Mouse (Mus musculus) erythroblast, embryonic 14.5 days (primary cell): ENCODE results near the gene Sp7. TPM values are rescaled to one million over a fixed set of nuclear protein-coding genes. Genes with fewer than 3 reads are reported as not detected.

Experiments
- H3K27me3 ChIP-seq: 2 replicates; pipeline ENCODE4 v1.6.1; 2012; ENCODE audit warnings: inconsistent platforms; ENCODE audit not compliant: control insufficient read depth
- H3K36me3 ChIP-seq: 2 replicates; pipeline ENCODE4 v1.6.1; 2012; ENCODE audit warnings: mild to moderate bottlenecking, inconsistent platforms; ENCODE audit not compliant: control insufficient read depth
- H3K4me1 ChIP-seq: 2 replicates; pipeline ENCODE4 v1.6.1; 2012; ENCODE audit warnings: inconsistent platforms; ENCODE audit not compliant: control insufficient read depth
- H3K4me3 ChIP-seq: replicated peaks from 2 replicates; pipeline ENCODE3; 2012; ENCODE audit warnings: moderate library complexity, mild to moderate bottlenecking, inconsistent platforms
- H3K9me3 ChIP-seq: 2 replicates; pipeline ENCODE4 v1.6.1; 2012; ENCODE audit warnings: low read length, inconsistent platforms, mixed read lengths; ENCODE audit not compliant: control insufficient read depth
- GATA1 ChIP-seq: IDR thresholded peaks from 2 replicates; pipeline ENCODE4 v1.6.1; 2012; ENCODE audit warnings: low read length, inconsistent platforms, mixed read lengths
- TAL1 ChIP-seq: IDR thresholded peaks from 3 replicates; pipeline ENCODE4 v1.6.1; 2012; ENCODE audit warnings: low read length, inconsistent platforms, mixed read lengths
- polyA plus RNA-seq: library from polyadenylated mRNA; stranded (reverse); fragments of >175 nt; gene quantifications from 2 replicates; pipeline ENCODE4 v1.2.3, GENCODE M21; 2012

The Sp7 gene
- polyA plus RNA-seq, 1 experiment = not detected

DNA sequence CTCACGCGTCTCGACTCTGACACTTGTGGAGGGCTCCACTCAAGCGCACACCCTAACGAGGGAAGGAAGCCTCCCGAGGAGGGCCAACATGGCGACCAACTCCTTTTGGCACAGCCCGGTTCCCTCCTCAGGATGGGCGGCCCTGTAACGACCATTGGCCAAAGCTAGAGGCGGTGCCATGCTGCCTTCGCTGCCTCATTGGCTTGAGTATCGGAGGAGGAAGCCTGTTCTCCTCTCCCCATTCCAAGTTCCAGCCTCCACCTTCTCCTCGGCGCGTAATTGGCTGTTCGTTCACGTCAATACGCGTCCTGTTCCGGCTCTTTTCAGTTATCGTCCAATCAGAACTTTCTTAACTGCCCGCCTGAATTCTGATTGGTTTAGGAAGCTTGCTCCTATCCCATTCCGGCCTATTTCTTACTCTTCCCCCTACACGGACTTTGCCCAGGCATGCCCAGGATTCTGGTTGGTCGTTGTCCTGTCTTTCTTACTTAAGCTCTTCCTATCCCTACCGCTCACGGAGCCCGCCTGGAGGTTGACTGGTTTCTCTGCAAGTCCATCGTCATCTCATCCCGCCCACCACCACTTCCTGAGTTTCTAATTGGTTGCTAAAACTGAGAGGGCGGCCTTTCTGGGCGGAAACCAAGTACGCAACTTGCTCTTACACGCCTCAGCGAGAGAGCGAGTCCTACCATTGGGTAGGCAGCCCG lies 38.7 kb upstream of the Sp7 start, which contains the start of gene Sp1:
TSS of gene Sp1 (plus strand) at position 655 of the 707 bp plus-strand sequence.
- Histone ChIP-seq H3K4me3 (peak within 1 kb of the TSS; percentile 82), H3K4me1 (peaks cover 70% of the 10 kb centered on the region), H3K9me3 (no peaks in the 10 kb centered on the region), H3K27me3 (no peaks in the 10 kb centered on the region), H3K36me3 (peaks cover 36% of the 10 kb centered on the region)
- TF ChIP-seq GATA1 (no peak), TAL1 (no peak)

- Histone ChIP-seq H3K4me3 (peak overlapping the region; percentile 82), H3K36me3 (peaks cover 29% of the 10 kb centered on the region), H3K9me3 (no peaks in the 10 kb centered on the region), H3K27me3 (no peaks in the 10 kb centered on the region), H3K4me1 (peaks cover 70% of the 10 kb centered on the region)
- no peak for TF ChIP-seq TAL1
- no peak for TF ChIP-seq GATA1
These were observed 37.9 kb upstream of the Sp7 start for GRCm38 (mm10) chr15:102404608-102405488.

DNA sequence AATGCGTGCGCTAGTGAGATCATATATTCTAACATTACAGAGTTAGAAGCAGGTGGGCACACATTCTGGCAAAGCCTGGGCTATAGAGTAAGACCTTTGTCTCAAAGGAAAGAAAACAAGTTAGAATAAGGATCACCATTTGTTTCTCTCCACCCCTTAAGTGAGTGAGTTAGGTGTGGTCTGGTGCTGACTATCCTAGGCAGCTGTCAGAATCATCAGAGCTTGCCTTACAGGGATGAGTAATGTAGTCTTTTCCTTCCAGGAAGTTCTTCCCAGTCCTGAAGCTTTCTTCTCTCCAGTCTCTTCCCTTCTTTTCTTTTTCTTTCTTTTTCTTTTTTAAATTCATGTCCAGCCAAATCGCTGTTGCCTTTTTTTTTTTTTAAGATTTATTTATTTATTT lies 35.2 kb upstream of the Sp7 start:
- H3K4me1 ChIP-seq = peaks cover 58% of the 10 kb centered on the region
- H3K27me3 ChIP-seq = no peaks in the 10 kb centered on the region
- peaks cover 2% of the 10 kb centered on the region for H3K36me3 ChIP-seq
- no peak overlapping the region for H3K4me3 ChIP-seq
- no peak for TF ChIP-seq GATA1
- no peak for TF ChIP-seq TAL1
- H3K9me3 ChIP-seq = no peaks in the 10 kb centered on the region

DNA sequence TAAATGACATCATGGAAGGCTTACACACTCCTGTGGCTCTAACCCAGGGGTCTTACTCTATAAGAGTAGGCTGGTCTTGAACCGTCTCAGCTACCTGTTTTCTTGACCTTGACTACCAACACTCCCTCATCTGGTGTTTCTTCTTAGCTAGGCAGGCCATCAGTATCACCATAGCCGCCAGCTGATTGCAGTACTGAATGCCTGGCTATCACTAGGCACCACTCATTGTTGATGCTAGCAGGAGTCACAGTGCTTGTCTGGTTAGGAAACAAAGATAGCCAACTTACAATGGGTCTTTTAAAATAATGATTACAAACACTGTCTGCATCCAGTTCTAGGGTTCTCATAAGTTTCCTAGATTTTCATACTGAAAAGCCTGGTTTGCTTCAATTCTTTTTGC lies 34.3 kb upstream of the Sp7 start:
- H3K4me1 ChIP-seq = peaks cover 55% of the 10 kb centered on the region
- no peaks in the 10 kb centered on the region for H3K9me3 ChIP-seq
- no peak overlapping the region for H3K4me3 ChIP-seq
- H3K27me3 ChIP-seq = no peaks in the 10 kb centered on the region
- no peaks in the 10 kb centered on the region for H3K36me3 ChIP-seq
- no peak for TF ChIP-seq TAL1
- no peak for TF ChIP-seq GATA1

DNA sequence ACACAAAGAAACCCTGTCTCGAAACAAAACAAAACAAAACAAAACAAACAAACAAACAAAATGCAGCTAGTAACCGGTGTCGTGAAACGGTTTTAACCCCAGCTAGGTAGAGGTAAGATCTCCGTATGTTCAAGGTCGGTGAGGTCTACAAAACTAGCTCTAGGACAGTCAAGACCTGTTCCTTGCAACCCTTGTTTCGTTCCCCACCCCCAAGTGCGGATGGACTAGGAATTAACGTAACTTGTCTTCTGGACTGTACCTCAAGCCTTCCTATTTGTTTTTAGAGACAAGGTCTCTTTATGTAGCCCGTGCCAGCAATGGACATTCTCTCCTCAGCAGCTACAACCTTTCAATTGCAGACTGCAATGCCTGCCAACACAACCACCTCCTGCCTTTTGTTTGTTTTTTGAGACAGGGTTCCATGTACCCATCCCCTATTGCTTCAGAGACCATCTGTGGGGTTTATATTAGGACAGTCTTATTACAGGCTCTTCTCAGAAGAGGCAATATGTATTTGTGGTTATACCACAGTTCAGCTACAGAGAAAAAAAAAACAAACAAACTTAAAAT lies 33.6 kb upstream of the Sp7 start:
- peaks cover 62% of the 10 kb centered on the region for H3K4me1 ChIP-seq
- H3K4me3 ChIP-seq = no peak overlapping the region
- no peaks in the 10 kb centered on the region for H3K27me3 ChIP-seq
- H3K36me3 ChIP-seq = no peaks in the 10 kb centered on the region
- no peaks in the 10 kb centered on the region for H3K9me3 ChIP-seq
- no peak for TF ChIP-seq GATA1
- TF ChIP-seq TAL1 = no peak

- Histone ChIP-seq H3K4me1 (peaks cover 64% of the 10 kb centered on the region), H3K27me3 (no peaks in the 10 kb centered on the region), H3K9me3 (no peaks in the 10 kb centered on the region), H3K36me3 (no peaks in the 10 kb centered on the region), H3K4me3 (peak overlapping the region; percentile 80)
- TF ChIP-seq GATA1 (no peak), TAL1 (no peak)
These were observed 32.5 kb upstream of the Sp7 start for GRCm38 (mm10) chr15:102399229-102400221.

GRCm38 (mm10) chr15:102398629-102399028 lies 31.6 kb upstream of the Sp7 start:
- no peaks in the 10 kb centered on the region for H3K9me3 ChIP-seq
- H3K4me3 ChIP-seq = peak overlapping the region; percentile 80
- peaks cover 67% of the 10 kb centered on the region for H3K4me1 ChIP-seq
- no peaks in the 10 kb centered on the region for H3K36me3 ChIP-seq
- H3K27me3 ChIP-seq = no peaks in the 10 kb centered on the region
- TF ChIP-seq TAL1 = no peak
- TF ChIP-seq GATA1 = no peak

DNA sequence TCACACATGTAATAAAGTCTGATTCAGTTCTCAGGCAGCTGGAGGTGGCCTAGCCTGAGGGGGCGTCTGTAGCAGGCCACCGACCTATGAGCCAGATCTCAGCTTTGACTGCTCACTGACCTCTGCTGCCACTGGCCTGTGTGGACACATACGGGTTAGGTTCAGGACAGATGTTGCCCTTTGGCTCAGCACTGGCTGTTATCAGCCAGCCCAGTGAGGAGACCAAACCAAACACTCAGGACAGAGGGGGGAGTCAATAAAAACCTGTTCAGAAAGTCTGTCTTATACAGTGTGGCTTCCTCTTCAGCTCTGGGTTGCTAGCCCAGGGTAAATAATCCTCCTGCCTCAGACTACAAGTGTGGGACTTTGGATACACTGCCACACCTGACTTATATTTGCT lies 28.1 kb upstream of the Sp7 start:
- Histone ChIP-seq H3K4me1 (peaks cover 56% of the 10 kb centered on the region), H3K4me3 (no peak overlapping the region), H3K27me3 (no peaks in the 10 kb centered on the region), H3K36me3 (no peaks in the 10 kb centered on the region), H3K9me3 (no peaks in the 10 kb centered on the region)
- TF ChIP-seq GATA1 = no peak
- TF ChIP-seq TAL1 = no peak
